Mouse (Mus musculus) CH12.LX (cell line): Measurements from ENCODE around the gene Lypd3. TPM values are rescaled to one million over a fixed set of nuclear protein-coding genes. Genes with fewer than 3 reads are reported as not detected.
"Not testable (repeated sequence)": the region's sequence is repeated elsewhere in the genome, so short reads cannot be mapped to it uniquely, and the experiment has no call there.

Source experiments
- DNase-seq: peaks from one replicate; pipeline ENCODE4 v3.0.0-alpha.2; 2013; ENCODE audit errors: extremely low read depth
- H3K27ac ChIP-seq: 2 replicates; pipeline ENCODE4 v1.5.1; 2012; ENCODE audit warnings: low read depth, mild to moderate bottlenecking, control low read depth, moderate library complexity; ENCODE audit not compliant: insufficient read depth
- H3K27me3 ChIP-seq: replicated peaks from 2 replicates; pipeline ENCODE3; 2012; ENCODE audit warnings: inconsistent platforms
- H3K36me3 ChIP-seq, 2 experiments: replicated peaks in 1 of 2; 2 replicates each; pipeline versions ENCODE3 to v1.6.1; 2012; ENCODE audit warnings: inconsistent platforms in 1 of 2, low read length in 1 of 2, mild to moderate bottlenecking in 1 of 2, mixed read lengths in 1 of 2, moderate library complexity in 1 of 2; ENCODE audit not compliant: control insufficient read depth in 1 of 2, insufficient read depth in 1 of 2
- H3K4me1 ChIP-seq, 2 experiments: 2 replicates each; pipeline ENCODE4 v1.6.1; 2012; ENCODE audit warnings: inconsistent platforms in 1 of 2, moderate library complexity in 1 of 2; ENCODE audit not compliant: insufficient read depth in 2 of 2, control insufficient read depth in 1 of 2
- H3K4me2 ChIP-seq: 2 replicates; pipeline ENCODE4 v1.6.1; 2012; ENCODE audit warnings: low read depth, mild to moderate bottlenecking, control low read depth; ENCODE audit not compliant: poor library complexity, insufficient read depth, severe bottlenecking
- H3K4me3 ChIP-seq, 3 experiments: fragments of 150-350 bp in 1 of 3; sonication (generic) in 1 of 3; replicated peaks in 1 of 3; 2 replicates each; pipeline versions ENCODE3 to v1.5.1; 2011 to 2012; ENCODE audit warnings: low read depth in 2 of 3, low read length in 2 of 3, mild to moderate bottlenecking in 2 of 3, moderate library complexity in 2 of 3, control low read depth in 1 of 3, improper control_type of control experiment in 1 of 3, inconsistent platforms in 1 of 3, mixed read lengths in 1 of 3; ENCODE audit not compliant: poor library complexity in 1 of 3
- H3K79me2 ChIP-seq: replicated peaks from 2 replicates; pipeline ENCODE4 v1.6.1; 2012; ENCODE audit warnings: mild to moderate bottlenecking, moderate library complexity; ENCODE audit not compliant: control insufficient read depth, poor library complexity, insufficient read depth, severe bottlenecking; ENCODE audit errors: extremely low read depth
- H3K9ac ChIP-seq: 2 replicates; pipeline ENCODE4 v1.6.1; 2012; ENCODE audit warnings: low read depth, mild to moderate bottlenecking, control low read depth, moderate library complexity; ENCODE audit not compliant: insufficient read depth
- H3K9me3 ChIP-seq: replicated peaks from 2 replicates; pipeline ENCODE3; 2012; ENCODE audit warnings: low read length, inconsistent platforms, mixed read lengths
- dilution Hi-C: fragments of 300-500 bp; cut with MboI; formaldehyde crosslinking; loops from 2 replicates; pipeline ENCODE4 v1.14.3; 2020; ENCODE audit warnings: low sequenced_read_pairs; ENCODE audit not compliant: extremely low pct_unique_long_range_greater_than_20kb, extremely low pct_ligation_motif_present
- in situ Hi-C: fragments of 300-500 bp; cut with MboI; formaldehyde crosslinking; loops from 3 replicates; pipeline ENCODE4 v1.14.3; 2019; ENCODE audit warnings: low sequenced_read_pairs, low pct_ligation_motif_present, low pct_unique_long_range_greater_than_20kb, mixed read lengths
- polyA plus RNA-seq: library from polyadenylated mRNA; unstranded; fragments of >175 nt; gene quantifications from 2 replicates; pipeline ENCODE4 v1.2.1, GENCODE M21; 2012; ENCODE audit warnings: low read depth; ENCODE audit not compliant: insufficient read length
- total RNA-seq, 2 experiments: library from RNA; depleted of rRNA; stranded (reverse); fragments of 300-350 nt in 1 of 2; fragments of >200 nt in 1 of 2; gene quantifications; 2 replicates each; pipeline ENCODE4 v1.2.3; 2012 to 2014

Lypd3 gene
- total and polyA plus RNA-seq, 3 experiments, result not detected

DNA sequence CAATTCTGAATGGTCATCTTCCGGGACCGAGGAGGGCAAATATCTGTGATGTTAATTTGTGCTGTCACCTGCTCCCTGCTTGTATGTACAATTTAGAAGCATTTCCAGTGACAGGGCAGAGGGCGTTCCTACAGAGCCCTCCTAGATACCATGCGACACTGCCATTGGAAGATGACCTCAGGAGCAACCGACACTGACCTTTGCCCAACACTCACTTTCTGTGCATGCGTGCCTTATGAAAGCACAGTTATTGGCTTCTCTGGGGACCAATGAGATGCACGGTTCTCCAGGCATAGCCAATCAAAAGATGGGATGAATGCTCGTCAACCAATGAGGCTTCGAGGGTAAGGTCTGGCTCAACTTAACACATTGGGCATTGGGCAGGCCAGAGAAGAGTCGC lies 51.2 kb downstream of the Lypd3 start:
- in situ Hi-C loops, H3K79me2 ChIP-seq, H3K4me1 ChIP-seq, H3K9ac ChIP-seq, H3K27ac ChIP-seq, H3K36me3 ChIP-seq, DNase-seq, H3K4me2 ChIP-seq, H3K4me3 ChIP-seq, H3K9me3 ChIP-seq, dilution Hi-C loops: not testable (repeated sequence)
- peaks cover 13% of the 10 kb centered on the region for H3K27me3 ChIP-seq

Other genes starting within 250 kb of the Lypd3 start
Only the 20 nearest of the 21 such genes appear.
- gene Smg9, start 236.9 kb upstream of the Lypd3 start, total RNA-seq (2012; rRNA removed), result 19.1 and 20.5 TPM in 2 replicates
- gene Smg9, start 236.9 kb upstream of the Lypd3 start, total RNA-seq (2014; rRNA removed), result 16.9 and 19.9 TPM in 2 replicates
- 24.6 and 26.8 TPM in 2 replicates for gene Smg9, start 236.9 kb upstream of the Lypd3 start, polyA plus RNA-seq
- not detected in 2 replicates for gene Irgc1, start 184.3 kb upstream of the Lypd3 start, total RNA-seq (2012; rRNA removed)
- not detected in 2 replicates for gene Irgc1, start 184.3 kb upstream of the Lypd3 start, total RNA-seq (2014; rRNA removed)
- gene Irgc1, start 184.3 kb upstream of the Lypd3 start, polyA plus RNA-seq, result not detected in 2 replicates
- gene Plaur, start 174.1 kb upstream of the Lypd3 start, total RNA-seq (2012; rRNA removed), result 0.13 and 0.29 TPM in 2 replicates
- gene Plaur, start 174.1 kb upstream of the Lypd3 start, total RNA-seq (2014; rRNA removed), result 0.69 and 0.72 TPM in 2 replicates
- gene Plaur, start 174.1 kb upstream of the Lypd3 start, polyA plus RNA-seq, result 0.26 and 0.57 TPM in 2 replicates
- gene Cadm4, start 154.5 kb upstream of the Lypd3 start, total RNA-seq (2012; rRNA removed), result 0.38 and 0.59 TPM in 2 replicates
- gene Cadm4, start 154.5 kb upstream of the Lypd3 start, total RNA-seq (2014; rRNA removed), result 0.16 and 0.34 TPM in 2 replicates
- 0.36 and 0.56 TPM in 2 replicates for gene Cadm4, start 154.5 kb upstream of the Lypd3 start, polyA plus RNA-seq
- 11.1 and 14.1 TPM in 2 replicates for gene Zfp428, start 129.5 kb upstream of the Lypd3 start, total RNA-seq (2012; rRNA removed)
- 16.0 and 20.4 TPM in 2 replicates for gene Zfp428, start 129.5 kb upstream of the Lypd3 start, total RNA-seq (2014; rRNA removed)
- gene Zfp428, start 129.5 kb upstream of the Lypd3 start, polyA plus RNA-seq, result 14.3 and 15.1 TPM in 2 replicates
- 0.08 and 0.17 TPM in 2 replicates for gene AC161166.1, start 124.1 kb upstream of the Lypd3 start, total RNA-seq (2012; rRNA removed)
- gene AC161166.1, start 124.1 kb upstream of the Lypd3 start, total RNA-seq (2014; rRNA removed), result not detected in 2 replicates
- gene AC161166.1, start 124.1 kb upstream of the Lypd3 start, polyA plus RNA-seq, result 0.26 TPM in 1 of 2 replicates, not detected in the other
- gene Irgq, start 105.9 kb upstream of the Lypd3 start, total RNA-seq (2012; rRNA removed), result 8.7 and 10.1 TPM in 2 replicates
- 4.6 and 5.1 TPM in 2 replicates for gene Irgq, start 105.9 kb upstream of the Lypd3 start, total RNA-seq (2014; rRNA removed)
- 8.6 and 9.9 TPM in 2 replicates for gene Irgq, start 105.9 kb upstream of the Lypd3 start, polyA plus RNA-seq
- 6.1 and 6.4 TPM in 2 replicates for gene Pinlyp, start 90.4 kb upstream of the Lypd3 start, total RNA-seq (2012; rRNA removed)
- 11.9 and 17.3 TPM in 2 replicates for gene Pinlyp, start 90.4 kb upstream of the Lypd3 start, total RNA-seq (2014; rRNA removed)
- 6.6 and 7.4 TPM in 2 replicates for gene Pinlyp, start 90.4 kb upstream of the Lypd3 start, polyA plus RNA-seq
- 128 and 136 TPM in 2 replicates for gene Xrcc1, start 90.3 kb upstream of the Lypd3 start, total RNA-seq (2012; rRNA removed)
- 81.7 and 86.3 TPM in 2 replicates for gene Xrcc1, start 90.3 kb upstream of the Lypd3 start, total RNA-seq (2014; rRNA removed)
- 148 and 162 TPM in 2 replicates for gene Xrcc1, start 90.3 kb upstream of the Lypd3 start, polyA plus RNA-seq
- gene Ethe1, start 49.0 kb upstream of the Lypd3 start, total RNA-seq (2012; rRNA removed), result 18.6 and 24.1 TPM in 2 replicates
- gene Ethe1, start 49.0 kb upstream of the Lypd3 start, total RNA-seq (2014; rRNA removed), result 25.0 and 32.0 TPM in 2 replicates
- gene Ethe1, start 49.0 kb upstream of the Lypd3 start, polyA plus RNA-seq, result 16.5 and 22.8 TPM in 2 replicates
- gene Zfp575, start 48.9 kb upstream of the Lypd3 start, total RNA-seq (2012; rRNA removed), result 0.46 and 0.81 TPM in 2 replicates
- 0.09 TPM in 1 of 2 replicates, not detected in the other for gene Zfp575, start 48.9 kb upstream of the Lypd3 start, total RNA-seq (2014; rRNA removed)
- 0.14 and 0.20 TPM in 2 replicates for gene Zfp575, start 48.9 kb upstream of the Lypd3 start, polyA plus RNA-seq
- gene Phldb3, start 25.8 kb upstream of the Lypd3 start, total RNA-seq (2012; rRNA removed), result 3.1 and 3.5 TPM in 2 replicates
- 0.89 and 1.1 TPM in 2 replicates for gene Phldb3, start 25.8 kb upstream of the Lypd3 start, total RNA-seq (2014; rRNA removed)
- gene Phldb3, start 25.8 kb upstream of the Lypd3 start, polyA plus RNA-seq, result 3.5 and 3.6 TPM in 2 replicates
- not detected in 2 replicates for gene Tex101, start 40.1 kb downstream of the Lypd3 start, total RNA-seq (2012; rRNA removed)
- not detected in 2 replicates for gene Tex101, start 40.1 kb downstream of the Lypd3 start, total RNA-seq (2014; rRNA removed)
- not detected in 2 replicates for gene Tex101, start 40.1 kb downstream of the Lypd3 start, polyA plus RNA-seq
- gene BC049730, start 72.7 kb downstream of the Lypd3 start, total RNA-seq (2012; rRNA removed), result not detected in 2 replicates
- gene BC049730, start 72.7 kb downstream of the Lypd3 start, total RNA-seq (2014; rRNA removed), result not detected in 2 replicates
- gene BC049730, start 72.7 kb downstream of the Lypd3 start, polyA plus RNA-seq, result not detected in 2 replicates
- not detected in 2 replicates for gene Gm4763, start 90.4 kb downstream of the Lypd3 start, total RNA-seq (2012; rRNA removed)
- gene Gm4763, start 90.4 kb downstream of the Lypd3 start, total RNA-seq (2014; rRNA removed), result not detected in 2 replicates
- gene Gm4763, start 90.4 kb downstream of the Lypd3 start, polyA plus RNA-seq, result not detected in 2 replicates
- not detected in 2 replicates for gene Cd177, start 123.8 kb downstream of the Lypd3 start, total RNA-seq (2012; rRNA removed)
- not detected in 2 replicates for gene Cd177, start 123.8 kb downstream of the Lypd3 start, total RNA-seq (2014; rRNA removed)
- gene Cd177, start 123.8 kb downstream of the Lypd3 start, polyA plus RNA-seq, result not detected in 2 replicates
- 0.17 TPM in 1 of 2 replicates, not detected in the other for gene Ceacam10, start 140.7 kb downstream of the Lypd3 start, total RNA-seq (2012; rRNA removed)
- not detected in 2 replicates for gene Ceacam10, start 140.7 kb downstream of the Lypd3 start, total RNA-seq (2014; rRNA removed)
- gene Ceacam10, start 140.7 kb downstream of the Lypd3 start, polyA plus RNA-seq, result not detected in 2 replicates
- 1.3 and 1.4 TPM in 2 replicates for gene Gm9844, start 225.7 kb downstream of the Lypd3 start, total RNA-seq (2012; rRNA removed)
- gene Gm9844, start 225.7 kb downstream of the Lypd3 start, total RNA-seq (2014; rRNA removed), result 19.9 and 25.1 TPM in 2 replicates
- gene Gm9844, start 225.7 kb downstream of the Lypd3 start, polyA plus RNA-seq, result 4.7 and 10.2 TPM in 2 replicates
- not detected in 2 replicates for gene Lypd4, start 233.4 kb downstream of the Lypd3 start, total RNA-seq (2012; rRNA removed)
- not detected in 2 replicates for gene Lypd4, start 233.4 kb downstream of the Lypd3 start, total RNA-seq (2014; rRNA removed)
- gene Lypd4, start 233.4 kb downstream of the Lypd3 start, polyA plus RNA-seq, result not detected in 2 replicates
- not detected in 2 replicates for gene Dmrtc2, start 233.5 kb downstream of the Lypd3 start, total RNA-seq (2012; rRNA removed)
- gene Dmrtc2, start 233.5 kb downstream of the Lypd3 start, total RNA-seq (2014; rRNA removed), result not detected in 2 replicates
- gene Dmrtc2, start 233.5 kb downstream of the Lypd3 start, polyA plus RNA-seq, result not detected in 2 replicates